Mouse (Mus musculus): ENCODE measurements around the gene Zfp683. TPM values are rescaled to one million over a fixed set of nuclear protein-coding genes. Genes with fewer than 3 reads are reported as not detected.

Gene Zfp683
- polyA plus RNA-seq, 1 experiment from 2014 or later, result not detected

DNA sequence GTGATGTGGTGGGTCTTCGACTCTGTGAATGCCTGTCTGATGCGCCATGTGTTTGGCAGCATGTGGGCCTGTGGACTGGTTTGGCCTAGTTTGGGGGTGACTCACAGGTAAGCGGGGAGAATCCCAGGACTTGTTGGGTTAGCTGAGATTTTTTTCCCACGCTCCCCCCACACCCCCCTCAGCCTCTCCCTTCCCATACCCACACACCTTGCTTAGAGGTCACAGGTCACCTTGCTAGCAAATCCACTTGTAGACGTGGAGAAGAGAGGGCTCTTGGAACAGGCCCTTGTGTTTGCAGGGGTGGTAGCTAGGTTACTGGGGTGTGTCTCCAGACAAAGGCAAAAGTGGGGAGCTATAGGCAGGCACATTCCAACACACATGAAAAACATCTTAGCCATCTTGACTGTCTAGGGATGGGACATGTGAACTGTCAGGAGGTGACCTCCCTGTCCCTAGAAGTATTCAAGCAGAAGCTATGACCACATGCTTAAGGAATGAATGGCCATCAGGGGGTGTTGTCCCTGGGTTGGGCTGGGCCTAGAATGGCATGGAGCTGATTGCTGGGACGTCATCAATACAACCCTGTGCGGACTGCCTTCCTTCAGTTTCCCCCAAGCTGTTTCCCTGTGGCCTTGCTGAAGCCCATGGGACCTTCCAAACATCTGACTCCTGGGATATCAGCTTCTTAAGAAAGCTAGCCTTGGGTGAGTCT lies 14.4 kb downstream of the Zfp683 start:
- no peak for ATAC-seq (replicated peaks; ENCODE audit: insufficient number of reproducible peaks, low FRiP score, low TSS enrichment, low read depth)

DNA sequence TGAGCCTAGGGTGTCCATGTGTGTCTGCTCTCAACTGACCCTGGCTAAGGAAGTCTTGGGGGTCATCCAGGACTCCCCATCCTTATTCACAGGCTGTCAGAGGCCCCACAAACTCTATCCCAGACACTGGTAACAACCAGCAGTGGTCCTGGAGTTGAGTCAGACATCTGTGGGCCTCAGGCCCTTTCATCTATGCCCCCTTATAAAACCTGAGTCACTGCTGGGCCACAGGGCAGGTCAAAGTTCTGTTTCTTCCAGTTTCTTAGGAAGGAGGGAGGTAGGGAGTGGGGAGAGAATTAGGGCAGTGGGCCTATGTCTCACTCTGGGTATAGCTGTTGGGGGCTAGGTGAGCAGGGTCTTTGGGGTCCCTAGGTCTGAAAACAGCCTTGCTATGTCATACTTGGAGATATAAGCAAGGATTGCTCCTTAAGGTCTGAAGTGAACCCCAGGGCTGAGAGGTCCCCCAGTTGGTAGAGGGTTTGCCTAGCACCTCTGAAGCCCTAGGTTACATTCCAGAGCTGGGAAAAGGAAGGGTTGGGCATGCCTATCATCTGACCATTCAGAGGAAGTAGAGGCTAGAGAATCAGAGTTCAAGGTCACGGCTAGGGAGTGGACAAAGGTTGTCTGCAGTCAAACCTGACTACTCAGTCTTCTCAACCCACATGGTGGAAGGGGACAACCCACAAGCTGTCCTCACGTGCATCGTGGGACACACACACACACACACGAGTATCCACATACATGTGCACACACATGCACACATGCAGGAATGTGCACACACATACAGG lies 15.3 kb downstream of the Zfp683 start:
- peaks cover 6% of the 10 kb centered on the region; the same call in 1 of the 2 replicates for H3K27me3 ChIP-seq (ENCODE audit: control insufficient read depth, insufficient read depth, low read length)
- H3K4me2 ChIP-seq (ENCODE audit: low read depth, low read length), result no peak overlapping the region
- no peak for DNase-seq (ENCODE audit: low spot score)
- H3K9ac ChIP-seq (replicated peaks; ENCODE audit: low read length), result no peak overlapping the region
- no peak overlapping the region for H3K27ac ChIP-seq (replicated peaks; ENCODE audit: low read depth, low read length)
- no peaks in the 10 kb centered on the region for H3K9me3 ChIP-seq (replicated peaks; ENCODE audit: control insufficient read depth, low read length)
- H3K36me3 ChIP-seq (replicated peaks; ENCODE audit: control insufficient read depth, insufficient read depth, low read depth, low read length), result no peaks in the 10 kb centered on the region
- ATAC-seq (replicated peaks; ENCODE audit: insufficient number of reproducible peaks, low FRiP score, low TSS enrichment, low read depth), result no peak
- no peaks in the 10 kb centered on the region for H3K4me1 ChIP-seq (ENCODE audit: control insufficient read depth, insufficient read depth, low read length)
- 87% methylated on average over 4 of the region's 4 CpGs for WGBS
- H3K4me3 ChIP-seq (ENCODE audit: low read depth, low read length), result no peak overlapping the region

More for the DNA sequence above, 14.4 kb downstream of the Zfp683 start:
- no peaks in the 10 kb centered on the region for H3K36me3 ChIP-seq (replicated peaks; ENCODE audit: control insufficient read depth, insufficient read depth, low read depth, low read length)
- DNase-seq (ENCODE audit: low spot score), result no peak
- no peak overlapping the region for H3K4me2 ChIP-seq (ENCODE audit: low read depth, low read length)
- H3K4me3 ChIP-seq (ENCODE audit: low read depth, low read length), result no peak overlapping the region
- 81% methylated on average over 7 of the region's 7 CpGs for WGBS
- no peaks in the 10 kb centered on the region for H3K4me1 ChIP-seq (ENCODE audit: control insufficient read depth, insufficient read depth, low read length)
- peaks cover 6% of the 10 kb centered on the region; the same call in 1 of the 2 replicates for H3K27me3 ChIP-seq (ENCODE audit: control insufficient read depth, insufficient read depth, low read length)
- H3K9me3 ChIP-seq (replicated peaks; ENCODE audit: control insufficient read depth, low read length), result no peaks in the 10 kb centered on the region
- H3K9ac ChIP-seq (replicated peaks; ENCODE audit: low read length), result no peak overlapping the region
- no peak overlapping the region for H3K27ac ChIP-seq (replicated peaks; ENCODE audit: low read depth, low read length)

DNA sequence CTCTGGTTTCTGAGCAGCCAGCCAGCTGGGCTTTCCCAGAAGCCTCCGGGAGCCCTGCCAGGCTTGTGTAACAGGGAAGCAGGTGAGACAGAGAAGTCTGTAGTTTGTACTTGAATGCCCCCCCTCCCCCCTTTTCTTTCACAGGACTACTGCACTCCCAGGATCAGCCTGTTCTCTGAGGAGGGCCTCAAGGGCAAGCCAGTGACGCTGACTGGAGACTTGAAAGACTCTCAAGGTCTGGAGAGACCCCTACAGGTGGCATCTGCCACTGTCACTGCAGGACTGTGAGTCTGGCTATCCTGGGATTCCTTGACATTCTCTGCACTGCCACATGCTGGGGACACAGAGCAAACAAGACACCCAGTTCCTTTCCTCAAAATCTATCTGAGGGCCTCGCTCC lies 25.1 kb downstream of the Zfp683 start:
- H3K27me3 ChIP-seq (ENCODE audit: control insufficient read depth, insufficient read depth, low read length), result peaks cover 2% of the 10 kb centered on the region; the same call in 1 of the 2 replicates
- H3K4me3 ChIP-seq (ENCODE audit: low read depth, low read length), result no peak overlapping the region
- ATAC-seq (replicated peaks; ENCODE audit: insufficient number of reproducible peaks, low FRiP score, low TSS enrichment, low read depth), result 0 out of 2 replicates have a peak, but pooled peaks have one; percentile 21
- H3K36me3 ChIP-seq (replicated peaks; ENCODE audit: control insufficient read depth, insufficient read depth, low read depth, low read length), result no peaks in the 10 kb centered on the region
- no peaks in the 10 kb centered on the region for H3K4me1 ChIP-seq (ENCODE audit: control insufficient read depth, insufficient read depth, low read length)
- no peak overlapping the region for H3K27ac ChIP-seq (replicated peaks; ENCODE audit: low read depth, low read length)
- peak; percentile 83 for DNase-seq (ENCODE audit: low spot score)
- H3K4me2 ChIP-seq (ENCODE audit: low read depth, low read length), result no peak overlapping the region
- H3K9ac ChIP-seq (replicated peaks; ENCODE audit: low read length), result no peak overlapping the region
- WGBS, result 16% methylated on average over 3 of the region's 3 CpGs
- no peaks in the 10 kb centered on the region for H3K9me3 ChIP-seq (replicated peaks; ENCODE audit: control insufficient read depth, low read length)

DNA sequence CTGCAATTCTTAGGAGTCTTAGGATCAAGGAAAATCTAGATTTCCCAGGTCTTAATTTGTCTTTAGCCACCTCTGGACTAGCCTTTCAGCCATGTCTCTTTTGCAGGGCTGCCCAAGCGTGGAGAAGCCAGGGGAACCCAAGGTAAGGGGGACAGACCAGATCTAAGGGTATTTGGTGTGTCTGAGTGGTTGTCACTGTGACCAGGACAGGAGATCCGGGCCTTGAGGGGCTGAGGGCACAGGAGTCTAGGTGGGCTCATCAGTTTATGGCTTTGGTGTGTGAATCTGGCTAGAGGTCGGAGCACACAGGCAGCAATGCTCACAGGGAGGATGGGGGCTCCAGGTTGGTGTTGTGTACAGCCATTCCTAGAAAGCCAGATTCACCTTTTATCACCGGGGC lies 27.0 kb downstream of the Zfp683 start:
- H3K4me3 ChIP-seq (ENCODE audit: low read depth, low read length), result no peak overlapping the region
- H3K36me3 ChIP-seq (replicated peaks; ENCODE audit: control insufficient read depth, insufficient read depth, low read depth, low read length), result no peaks in the 10 kb centered on the region
- DNase-seq (ENCODE audit: low spot score) (no peak), ATAC-seq (replicated peaks; ENCODE audit: insufficient number of reproducible peaks, low FRiP score, low TSS enrichment, low read depth) (no peak)
- no peak overlapping the region for H3K9ac ChIP-seq (replicated peaks; ENCODE audit: low read length)
- WGBS, result 86% methylated on average over 4 of the region's 4 CpGs
- H3K27me3 ChIP-seq (ENCODE audit: control insufficient read depth, insufficient read depth, low read length), result peaks cover 2% of the 10 kb centered on the region; the same call in 1 of the 2 replicates
- no peaks in the 10 kb centered on the region for H3K4me1 ChIP-seq (ENCODE audit: control insufficient read depth, insufficient read depth, low read length)
- no peaks in the 10 kb centered on the region for H3K9me3 ChIP-seq (replicated peaks; ENCODE audit: control insufficient read depth, low read length)
- H3K27ac ChIP-seq (replicated peaks; ENCODE audit: low read depth, low read length), result no peak overlapping the region
- H3K4me2 ChIP-seq (ENCODE audit: low read depth, low read length), result no peak overlapping the region

DNA sequence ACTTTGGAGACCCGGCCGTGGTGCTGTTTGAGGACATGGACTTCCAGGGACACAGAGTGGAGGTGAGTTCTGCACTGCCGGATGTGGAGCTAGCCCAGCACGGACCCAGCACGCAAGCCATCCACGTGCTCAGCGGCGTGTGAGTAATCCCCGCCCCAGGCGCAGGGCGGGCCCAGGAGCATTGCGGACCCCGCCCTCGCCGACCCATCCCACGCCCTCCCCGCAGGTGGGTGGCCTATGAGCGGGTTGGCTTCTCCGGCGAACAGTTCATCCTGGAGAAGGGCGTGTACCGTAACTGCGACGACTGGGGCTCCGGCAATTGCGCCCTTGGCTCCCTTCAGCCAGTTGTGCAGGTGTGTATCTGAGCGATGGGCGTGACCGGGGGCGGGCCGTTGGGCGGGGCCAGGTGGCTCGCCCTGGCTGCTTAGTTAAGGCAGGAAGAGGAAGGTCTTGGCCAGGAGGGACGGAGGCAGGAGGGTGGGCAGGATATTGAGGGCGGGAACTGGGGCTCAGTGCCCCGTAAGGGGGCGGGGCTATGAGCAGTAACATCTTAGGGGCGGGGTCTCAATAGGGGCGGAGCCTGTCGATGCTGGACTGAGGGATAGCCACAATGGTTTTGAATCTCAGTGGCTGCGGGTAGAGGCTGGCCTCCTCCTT lies 28.2 kb downstream of the Zfp683 start:
- ATAC-seq (replicated peaks; ENCODE audit: insufficient number of reproducible peaks, low FRiP score, low TSS enrichment, low read depth) (peak; percentile 78), DNase-seq (ENCODE audit: low spot score) (peak; percentile 85)
- H3K36me3 ChIP-seq (replicated peaks; ENCODE audit: control insufficient read depth, insufficient read depth, low read depth, low read length), result no peaks in the 10 kb centered on the region
- H3K9ac ChIP-seq (replicated peaks; ENCODE audit: low read length), result peak overlapping the region; percentile 3; the same call in 1 of the 2 replicates
- H3K27ac ChIP-seq (replicated peaks; ENCODE audit: low read depth, low read length), result no peak overlapping the region
- peak overlapping the region; percentile 65 for H3K4me2 ChIP-seq (ENCODE audit: low read depth, low read length)
- peak overlapping the region; percentile 41 for H3K4me3 ChIP-seq (ENCODE audit: low read depth, low read length)
- under 1% methylated on average over 41 of the region's 41 CpGs for WGBS
- no peaks in the 10 kb centered on the region for H3K4me1 ChIP-seq (ENCODE audit: control insufficient read depth, insufficient read depth, low read length)
- peaks cover 2% of the 10 kb centered on the region; the same call in 1 of the 2 replicates for H3K27me3 ChIP-seq (ENCODE audit: control insufficient read depth, insufficient read depth, low read length)
- H3K9me3 ChIP-seq (replicated peaks; ENCODE audit: control insufficient read depth, low read length), result no peaks in the 10 kb centered on the region

DNA sequence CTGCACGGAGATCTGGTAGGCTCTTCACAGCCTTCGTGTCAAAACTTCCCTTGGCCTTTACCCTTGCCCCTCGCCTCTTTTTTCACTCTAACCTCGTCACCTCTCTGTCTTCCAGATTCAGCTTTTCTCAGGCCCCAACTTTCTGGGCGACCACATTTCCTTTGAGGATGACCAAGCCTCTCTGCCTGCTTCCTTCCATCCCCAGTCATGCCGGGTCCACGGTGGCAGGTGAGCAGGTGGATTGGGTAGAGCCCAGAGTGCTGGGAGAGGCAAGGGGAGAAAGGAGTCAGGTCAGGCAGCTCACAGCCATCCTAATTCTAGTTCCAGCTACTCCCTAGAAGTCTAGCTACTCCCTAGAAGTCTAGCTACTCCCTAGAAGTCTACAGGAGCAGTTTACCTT lies 28.8 kb downstream of the Zfp683 start:
- WGBS, result 10% methylated on average over 7 of the region's 7 CpGs
- H3K9ac ChIP-seq (replicated peaks; ENCODE audit: low read length), result 0 out of 2 replicates have a peak overlapping the region, but pooled peaks have one; percentile 32

DNA sequence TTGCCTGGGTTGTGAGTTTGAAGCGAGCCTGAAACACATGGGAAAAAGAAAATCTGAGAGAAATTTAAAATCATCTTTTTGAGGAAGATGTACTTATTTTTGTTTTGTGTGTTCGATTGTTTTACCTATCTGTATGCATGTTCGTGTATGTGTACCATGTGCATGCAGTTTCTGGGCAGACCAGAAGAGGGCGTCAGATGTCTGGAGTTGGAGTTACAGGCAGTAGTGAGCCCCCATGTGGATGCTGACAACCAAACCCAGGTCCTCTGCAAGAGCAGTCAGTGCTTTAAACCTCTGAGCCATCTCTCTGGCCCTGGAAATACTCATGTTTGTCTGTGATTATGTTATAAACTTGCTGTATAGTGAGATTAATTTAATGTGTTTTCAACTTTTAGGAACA lies 31.4 kb downstream of the Zfp683 start:
- Histone ChIP-seq H3K27ac (replicated peaks; ENCODE audit: low read depth, low read length) (no peak overlapping the region), H3K27me3 (ENCODE audit: control insufficient read depth, insufficient read depth, low read length) (peaks cover 2% of the 10 kb centered on the region; the same call in 1 of the 2 replicates), H3K4me1 (ENCODE audit: control insufficient read depth, insufficient read depth, low read length) (no peaks in the 10 kb centered on the region), H3K36me3 (replicated peaks; ENCODE audit: control insufficient read depth, insufficient read depth, low read depth, low read length) (no peaks in the 10 kb centered on the region), H3K9me3 (replicated peaks; ENCODE audit: control insufficient read depth, low read length) (no peaks in the 10 kb centered on the region), H3K4me3 (ENCODE audit: low read depth, low read length) (no peak overlapping the region), H3K9ac (replicated peaks; ENCODE audit: low read length) (no peak overlapping the region), H3K4me2 (ENCODE audit: low read depth, low read length) (no peak overlapping the region)
- WGBS, result 84% methylated on average over 4 of the region's 4 CpGs
- ATAC-seq (replicated peaks; ENCODE audit: insufficient number of reproducible peaks, low FRiP score, low TSS enrichment, low read depth) (no peak), DNase-seq (ENCODE audit: low spot score) (no peak)

More for the DNA sequence above, 28.8 kb downstream of the Zfp683 start:
- DNase-seq (ENCODE audit: low spot score) (no peak), ATAC-seq (replicated peaks; ENCODE audit: insufficient number of reproducible peaks, low FRiP score, low TSS enrichment, low read depth) (no peak)
- Histone ChIP-seq H3K4me2 (ENCODE audit: low read depth, low read length) (peak overlapping the region; percentile 65), H3K27ac (replicated peaks; ENCODE audit: low read depth, low read length) (no peak overlapping the region), H3K36me3 (replicated peaks; ENCODE audit: control insufficient read depth, insufficient read depth, low read depth, low read length) (no peaks in the 10 kb centered on the region), H3K9me3 (replicated peaks; ENCODE audit: control insufficient read depth, low read length) (no peaks in the 10 kb centered on the region), H3K4me1 (ENCODE audit: control insufficient read depth, insufficient read depth, low read length) (no peaks in the 10 kb centered on the region), H3K4me3 (ENCODE audit: low read depth, low read length) (peak overlapping the region; percentile 41), H3K27me3 (ENCODE audit: control insufficient read depth, insufficient read depth, low read length) (peaks cover 2% of the 10 kb centered on the region; the same call in 1 of the 2 replicates)

Measured in embryonic facial prominence, embryonic 11.5 days (tissue).